Mouse (Mus musculus) stomach, postnatal 0 days (tissue): Measurements from ENCODE around the gene Mindy1. TPM values are rescaled to one million over a fixed set of nuclear protein-coding genes. Genes with fewer than 3 reads are reported as not detected.
A peak's percentile ranks its signal among the peaks of the same experiment; 100 is the strongest.

Experiments used
- ATAC-seq: fragments of 200-750 bp; cut with Nextera tagmentation; 2 replicates; pipeline ENCODE4 v1.8.0; 2017; ENCODE audit not compliant: low FRiP score, low TSS enrichment
- DNase-seq: peaks from one replicate; pipeline ENCODE4 v3.0.0-alpha.2; 2016; ENCODE audit warnings: low spot score
- H3K27ac ChIP-seq: fragments of 300-500 bp; sonication (generic); replicated peaks from 2 replicates; pipeline ENCODE4 v1.5.1; 2014; ENCODE audit warnings: mild to moderate bottlenecking, control low read depth
- H3K27me3 ChIP-seq: fragments of 300-500 bp; sonication (generic); 2 replicates; pipeline ENCODE4 v1.6.1; 2014; ENCODE audit warnings: low read length; ENCODE audit not compliant: control insufficient read depth, insufficient read depth
- H3K36me3 ChIP-seq: fragments of 300-500 bp; sonication (generic); 2 replicates; pipeline ENCODE4 v1.6.1; 2014; ENCODE audit warnings: low read length, mixed read lengths; ENCODE audit not compliant: control insufficient read depth, insufficient read depth
- H3K4me1 ChIP-seq: fragments of 300-500 bp; sonication (generic); replicated peaks from 2 replicates; pipeline ENCODE4 v1.6.1; 2014; ENCODE audit warnings: antibody characterized with exemption; ENCODE audit not compliant: control insufficient read depth, insufficient read depth
- H3K4me2 ChIP-seq: fragments of 300-500 bp; sonication (generic); replicated peaks from 2 replicates; pipeline ENCODE4 v1.6.1; 2014; ENCODE audit warnings: low read depth, mild to moderate bottlenecking, control low read depth, moderate library complexity
- H3K4me3 ChIP-seq: fragments of 300-500 bp; sonication (generic); 2 replicates; pipeline ENCODE4 v1.5.1; 2014; ENCODE audit warnings: low read depth, low read length, control low read depth
- H3K9ac ChIP-seq: fragments of 300-500 bp; sonication (generic); 2 replicates; pipeline ENCODE4 v1.6.1; 2014; ENCODE audit warnings: mild to moderate bottlenecking, low read length, control low read depth, mixed read lengths
- H3K9me3 ChIP-seq: fragments of 300-500 bp; sonication (generic); 2 replicates; pipeline ENCODE4 v1.6.1; 2016; ENCODE audit warnings: low read length; ENCODE audit not compliant: control insufficient read depth
- CTCF ChIP-seq: IDR thresholded peaks from 2 replicates; pipeline ENCODE4 v1.5.1; 2016; ENCODE audit warnings: antibody characterized with exemption, low read depth, mild to moderate bottlenecking, moderate library complexity
- EP300 ChIP-seq: optimal IDR thresholded peaks from 2 replicates; pipeline ENCODE3; 2016; ENCODE audit warnings: antibody characterized with exemption
- WGBS: fragments of 180-500 bp; shearing (Covaris S2); extraction: QIAGEN DNeasy Blood & Tissue Kit; methylation state at CpG from one replicate; pipeline ENCODE4 v1.1.7; 2014; 5-methylcytosine and 5-hydroxymethylcytosine counted together
- polyA plus RNA-seq: library from polyadenylated mRNA; unstranded; fragments of >200 nt; fragmentation: Nextera tagmentation; extraction: Ambion mirVana; gene quantifications from 2 replicates; pipeline ENCODE4 v1.2.1, GENCODE M21; 2015

Gene Mindy1
- polyA plus RNA-seq = 55.9 and 64.1 TPM in 2 replicates

DNA sequence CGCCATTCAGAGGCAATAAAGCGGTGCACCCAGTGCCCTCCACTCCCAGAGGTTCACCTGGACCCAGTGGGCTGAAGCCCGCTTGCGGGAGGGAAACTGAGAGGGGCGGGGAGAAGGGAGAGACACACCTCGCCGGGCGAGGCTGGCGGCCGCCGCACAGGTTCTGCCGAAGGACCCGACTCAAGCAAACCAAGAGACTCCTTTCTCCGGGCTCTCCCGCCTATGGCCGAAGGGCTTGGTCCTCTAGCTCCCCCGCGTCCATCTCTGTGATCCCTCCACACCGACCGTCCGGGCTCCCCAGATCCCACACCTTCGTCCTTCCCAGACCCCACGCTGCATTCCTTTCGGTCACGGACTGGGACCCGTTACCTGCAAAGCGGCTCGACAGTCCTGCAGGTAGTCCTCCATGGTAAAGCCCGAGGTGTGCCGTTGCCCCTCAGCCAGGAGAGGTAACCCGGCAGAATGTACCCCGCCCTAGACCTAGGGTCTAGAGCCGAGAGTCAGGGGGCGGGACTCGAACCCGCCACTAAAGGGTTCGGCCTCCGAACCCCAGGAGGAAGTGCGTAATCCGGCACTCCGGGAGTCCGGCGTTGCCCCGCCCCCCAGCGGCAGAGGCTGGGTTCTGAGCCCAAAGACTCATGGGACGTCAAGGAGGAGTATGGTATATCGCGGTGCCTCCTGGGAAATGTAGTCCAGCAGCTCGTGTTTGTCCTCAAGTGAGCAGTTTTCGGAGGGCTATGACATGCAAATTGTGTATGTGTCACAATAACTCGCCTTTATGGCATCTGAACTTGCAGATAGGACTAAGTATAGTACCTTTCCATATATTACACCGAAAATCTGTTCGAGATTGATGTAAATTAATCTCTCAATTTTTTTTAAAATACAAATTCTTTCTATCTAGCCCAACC is at the start of gene Mindy1, which contains the start of gene Prune1:
TSS of gene Mindy1 (plus strand) at position 130 of the 911 bp plus-strand sequence.
TSS of gene Prune1 (minus strand) at position 861 of the 911 bp plus-strand sequence.
- Histone ChIP-seq H3K9ac (peak within 1 kb of the TSS; percentile 92), H3K27me3 (no peaks in the 10 kb centered on the region), H3K9me3 (no peaks in the 10 kb centered on the region), H3K4me2 (peak within 1 kb of the TSS; percentile 80), H3K4me1 (peaks cover 6% of the 10 kb centered on the region; the same call in 1 of the 2 replicates), H3K36me3 (no peaks in the 10 kb centered on the region), H3K27ac (peak within 1 kb of the TSS; percentile 98), H3K4me3 (peak within 1 kb of the TSS; percentile 73)
- TF ChIP-seq CTCF (peak; percentile 67), EP300 (peak; percentile 51)
- peak; percentile 98 for DNase-seq
- under 1% methylated on average over 52 of the region's 53 CpGs for WGBS
- peak; percentile 87 for ATAC-seq

GRCm38 (mm10) chr3:95232771-95233170 is 48.4 kb upstream of the Mindy1 start:
- H3K27ac ChIP-seq = peak overlapping the region; percentile 98

GRCm38 (mm10) chr3:95233303-95233980 is 47.7 kb upstream of the Mindy1 start:
- Histone ChIP-seq H3K27me3 (no peaks in the 10 kb centered on the region), H3K36me3 (peaks cover 30% of the 10 kb centered on the region), H3K27ac (no peak overlapping the region), H3K9ac (no peak overlapping the region), H3K4me3 (no peak overlapping the region), H3K4me2 (no peak overlapping the region), H3K9me3 (no peaks in the 10 kb centered on the region), H3K4me1 (peaks cover 3% of the 10 kb centered on the region)
- 80% methylated on average over 16 of the region's 16 CpGs for WGBS
- no peak for DNase-seq
- TF ChIP-seq CTCF (no peak), EP300 (no peak)
- ATAC-seq = no peak

More at GRCm38 (mm10) chr3:95232771-95233170, 48.4 kb upstream of the Mindy1 start:
- DNase-seq (peak; percentile 53), ATAC-seq (0 out of 2 replicates have a peak, but pooled peaks have one; percentile 30)
- H3K4me1 ChIP-seq = peaks cover 3% of the 10 kb centered on the region
- H3K4me2 ChIP-seq = no peak overlapping the region; the same call in 1 of the 2 replicates
- peak overlapping the region; percentile 31; the same call in 1 of the 2 replicates for H3K9ac ChIP-seq
- TF ChIP-seq CTCF (no peak), EP300 (no peak)
- H3K36me3 ChIP-seq = peaks cover 28% of the 10 kb centered on the region
- H3K4me3 ChIP-seq = no peak overlapping the region
- no peaks in the 10 kb centered on the region for H3K27me3 ChIP-seq
- 60% methylated on average over 7 of the region's 7 CpGs for WGBS
- H3K9me3 ChIP-seq = no peaks in the 10 kb centered on the region

GRCm38 (mm10) chr3:95235386-95236301 is 45.5 kb upstream of the Mindy1 start:
- no peaks in the 10 kb centered on the region for H3K9me3 ChIP-seq
- 82% methylated on average over 23 of the region's 23 CpGs for WGBS
- H3K27me3 ChIP-seq = no peaks in the 10 kb centered on the region
- no peak overlapping the region for H3K27ac ChIP-seq
- DNase-seq = no peak
- H3K9ac ChIP-seq = no peak overlapping the region
- no peak for ATAC-seq
- H3K4me2 ChIP-seq = no peak overlapping the region
- H3K4me1 ChIP-seq = peaks cover 3% of the 10 kb centered on the region
- no peak overlapping the region for H3K4me3 ChIP-seq
- TF ChIP-seq EP300 (no peak), CTCF (no peak)
- peaks cover 30% of the 10 kb centered on the region for H3K36me3 ChIP-seq

DNA sequence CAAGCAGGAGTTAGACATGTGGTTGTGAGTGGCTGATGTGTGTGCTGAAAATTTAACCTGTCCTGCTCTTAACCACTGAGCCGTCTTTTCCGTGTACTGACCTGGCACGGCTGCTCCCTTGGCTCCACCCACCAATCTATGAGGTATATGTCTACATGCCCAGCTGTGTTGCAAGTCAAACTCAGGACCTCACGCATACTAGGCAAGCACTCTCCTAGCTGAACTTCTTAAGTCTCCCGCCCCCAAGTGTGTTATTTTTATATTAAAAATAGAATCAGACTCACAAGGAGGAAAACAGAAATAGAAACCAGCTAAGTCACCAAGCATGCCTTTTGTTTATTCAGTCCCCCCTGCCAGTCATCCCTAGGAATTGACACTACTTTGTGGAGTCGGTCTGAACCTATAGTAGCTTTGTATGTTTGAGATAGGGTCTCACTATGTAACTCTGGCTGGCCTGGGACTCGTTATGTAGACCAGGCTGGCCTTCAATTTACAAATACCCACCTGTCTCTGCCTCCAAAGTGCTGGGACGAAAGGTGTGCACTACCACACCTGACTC is 43.5 kb upstream of the Mindy1 start:
- no peak overlapping the region for H3K27ac ChIP-seq

More for the DNA sequence above, 43.5 kb upstream of the Mindy1 start:
- Histone ChIP-seq H3K9me3 (no peaks in the 10 kb centered on the region), H3K4me3 (no peak overlapping the region), H3K36me3 (peaks cover 22% of the 10 kb centered on the region), H3K4me1 (no peaks in the 10 kb centered on the region), H3K9ac (no peak overlapping the region), H3K4me2 (no peak overlapping the region), H3K27me3 (no peaks in the 10 kb centered on the region)
- TF ChIP-seq EP300 (no peak), CTCF (no peak)
- 74% methylated on average over 8 of the region's 8 CpGs for WGBS
- DNase-seq = no peak
- ATAC-seq = peak; percentile 27; the same call in 1 of the 2 replicates
